Mouse (Mus musculus): ENCODE results near the gene Gm17455. TPM values are rescaled to one million over a fixed set of nuclear protein-coding genes. Genes with fewer than 3 reads are reported as not detected.

Gene Gm17455
- polyA plus RNA-seq, 1 experiment from 2014 or later, result 0.22 TPM

GRCm38 (mm10) chr10:60394936-60395335 lies 4.6 kb upstream of the Gm17455 start:
- Histone ChIP-seq H3K4me2 (no peak overlapping the region), H3K9ac (no peak overlapping the region), H3K36me3 (replicated peaks) (no peaks in the 10 kb centered on the region), H3K9me3 (replicated peaks) (no peaks in the 10 kb centered on the region), H3K27me3 (no peaks in the 10 kb centered on the region), H3K27ac (replicated peaks) (no peak overlapping the region), H3K4me1 (replicated peaks) (peaks cover 3% of the 10 kb centered on the region; the same call in 1 of the 2 replicates), H3K4me3 (replicated peaks) (no peak overlapping the region)
- ATAC-seq (ENCODE audit: insufficient read depth), result no peak
- 59% methylated on average over 7 of the region's 7 CpGs for WGBS (ENCODE audit: insufficient replicate concordance)

GRCm38 (mm10) chr10:60395605-60396004 lies 3.9 kb upstream of the Gm17455 start:
- 43% methylated on average over 5 of the region's 5 CpGs for WGBS (ENCODE audit: insufficient replicate concordance)
- H3K27me3 ChIP-seq, result no peaks in the 10 kb centered on the region
- H3K9ac ChIP-seq, result no peak overlapping the region
- H3K4me2 ChIP-seq, result no peak overlapping the region
- H3K36me3 ChIP-seq (replicated peaks), result no peaks in the 10 kb centered on the region
- no peak overlapping the region for H3K27ac ChIP-seq (replicated peaks)
- no peak for ATAC-seq (ENCODE audit: insufficient read depth)
- peaks cover 3% of the 10 kb centered on the region; the same call in 1 of the 2 replicates for H3K4me1 ChIP-seq (replicated peaks)
- no peaks in the 10 kb centered on the region for H3K9me3 ChIP-seq (replicated peaks)
- no peak overlapping the region for H3K4me3 ChIP-seq (replicated peaks)

GRCm38 (mm10) chr10:60398051-60398814 lies 1.3 kb upstream of the Gm17455 start:
- Histone ChIP-seq H3K4me1 (replicated peaks) (no peaks in the 10 kb centered on the region), H3K27me3 (no peaks in the 10 kb centered on the region), H3K36me3 (replicated peaks) (no peaks in the 10 kb centered on the region), H3K9ac (no peak overlapping the region), H3K9me3 (replicated peaks) (no peaks in the 10 kb centered on the region), H3K4me2 (no peak overlapping the region), H3K4me3 (replicated peaks) (no peak overlapping the region), H3K27ac (replicated peaks) (no peak overlapping the region)
- no peak for ATAC-seq (ENCODE audit: insufficient read depth)
- WGBS (ENCODE audit: insufficient replicate concordance), result 63% methylated on average over 10 of the region's 10 CpGs

- Histone ChIP-seq H3K4me3 (replicated peaks) (no peak overlapping the region), H3K36me3 (replicated peaks) (no peaks in the 10 kb centered on the region), H3K27ac (replicated peaks) (no peak overlapping the region), H3K4me1 (replicated peaks) (no peaks in the 10 kb centered on the region), H3K27me3 (no peaks in the 10 kb centered on the region), H3K9me3 (replicated peaks) (no peaks in the 10 kb centered on the region), H3K9ac (no peak overlapping the region), H3K4me2 (no peak overlapping the region)
- ATAC-seq (ENCODE audit: insufficient read depth), result no peak
- 62% methylated on average over 11 of the region's 11 CpGs for WGBS (ENCODE audit: insufficient replicate concordance)
Measured at GRCm38 (mm10) chr10:60400507-60401295, 1.2 kb downstream of the Gm17455 start.

GRCm38 (mm10) chr10:60405460-60406177 lies 6.1 kb downstream of the Gm17455 start:
- ATAC-seq (ENCODE audit: insufficient read depth), result no peak
- no peaks in the 10 kb centered on the region for H3K4me1 ChIP-seq (replicated peaks)
- H3K4me2 ChIP-seq, result no peak overlapping the region
- no peak overlapping the region for H3K27ac ChIP-seq (replicated peaks)
- WGBS (ENCODE audit: insufficient replicate concordance), result 52% methylated on average over 7 of the region's 7 CpGs
- no peaks in the 10 kb centered on the region for H3K9me3 ChIP-seq (replicated peaks)
- H3K36me3 ChIP-seq (replicated peaks), result no peaks in the 10 kb centered on the region
- H3K27me3 ChIP-seq, result peaks cover 7% of the 10 kb centered on the region
- H3K9ac ChIP-seq, result no peak overlapping the region
- no peak overlapping the region for H3K4me3 ChIP-seq (replicated peaks)

GRCm38 (mm10) chr10:60407831-60408230 lies 8.3 kb downstream of the Gm17455 start:
- Histone ChIP-seq H3K4me2 (no peak overlapping the region), H3K27me3 (peaks cover 7% of the 10 kb centered on the region), H3K4me3 (replicated peaks) (no peak overlapping the region), H3K36me3 (replicated peaks) (no peaks in the 10 kb centered on the region), H3K27ac (replicated peaks) (no peak overlapping the region), H3K9ac (no peak overlapping the region), H3K9me3 (replicated peaks) (no peaks in the 10 kb centered on the region), H3K4me1 (replicated peaks) (no peaks in the 10 kb centered on the region)
- no peak for ATAC-seq (ENCODE audit: insufficient read depth)
- 3% methylated on average over 5 of the region's 5 CpGs for WGBS (ENCODE audit: insufficient replicate concordance)

GRCm38 (mm10) chr10:60411794-60412193 lies 12.3 kb downstream of the Gm17455 start:
- H3K36me3 ChIP-seq (replicated peaks), result no peaks in the 10 kb centered on the region

GRCm38 (mm10) chr10:60413756-60414155 lies 14.2 kb downstream of the Gm17455 start:
- ATAC-seq (ENCODE audit: insufficient read depth), result no peak
- 41% methylated on average over 2 of the region's 2 CpGs for WGBS (ENCODE audit: insufficient replicate concordance)

More at GRCm38 (mm10) chr10:60411794-60412193, 12.3 kb downstream of the Gm17455 start:
- no peak overlapping the region for H3K4me3 ChIP-seq (replicated peaks)
- no peaks in the 10 kb centered on the region for H3K9me3 ChIP-seq (replicated peaks)
- 24% methylated on average over 5 of the region's 5 CpGs for WGBS (ENCODE audit: insufficient replicate concordance)
- no peak overlapping the region for H3K4me2 ChIP-seq
- H3K9ac ChIP-seq, result no peak overlapping the region
- no peak for ATAC-seq (ENCODE audit: insufficient read depth)
- H3K27me3 ChIP-seq, result peaks cover 7% of the 10 kb centered on the region
- H3K27ac ChIP-seq (replicated peaks), result no peak overlapping the region
- no peaks in the 10 kb centered on the region for H3K4me1 ChIP-seq (replicated peaks)

GRCm38 (mm10) chr10:60417041-60417440 lies 17.5 kb downstream of the Gm17455 start:
- no peaks in the 10 kb centered on the region for H3K4me1 ChIP-seq (replicated peaks)
- H3K4me2 ChIP-seq, result no peak overlapping the region
- H3K4me3 ChIP-seq (replicated peaks), result no peak overlapping the region
- H3K9ac ChIP-seq, result no peak overlapping the region
- H3K27me3 ChIP-seq, result no peaks in the 10 kb centered on the region; the same call in 1 of the 2 replicates
- 60% methylated on average over 2 of the region's 2 CpGs for WGBS (ENCODE audit: insufficient replicate concordance)
- ATAC-seq (ENCODE audit: insufficient read depth), result no peak
- no peak overlapping the region for H3K27ac ChIP-seq (replicated peaks)
- H3K36me3 ChIP-seq (replicated peaks), result no peaks in the 10 kb centered on the region
- H3K9me3 ChIP-seq (replicated peaks), result no peaks in the 10 kb centered on the region

More at GRCm38 (mm10) chr10:60413756-60414155, 14.2 kb downstream of the Gm17455 start:
- Histone ChIP-seq H3K27ac (replicated peaks) (no peak overlapping the region), H3K27me3 (peaks cover 2% of the 10 kb centered on the region; the same call in 1 of the 2 replicates), H3K36me3 (replicated peaks) (no peaks in the 10 kb centered on the region), H3K4me3 (replicated peaks) (no peak overlapping the region), H3K9ac (no peak overlapping the region), H3K4me1 (replicated peaks) (no peaks in the 10 kb centered on the region), H3K4me2 (no peak overlapping the region), H3K9me3 (replicated peaks) (no peaks in the 10 kb centered on the region)

- no peaks in the 10 kb centered on the region for H3K36me3 ChIP-seq (replicated peaks)
- H3K9me3 ChIP-seq (replicated peaks), result no peaks in the 10 kb centered on the region
- H3K27ac ChIP-seq (replicated peaks), result no peak overlapping the region
- no peak for ATAC-seq (ENCODE audit: insufficient read depth)
- no peak overlapping the region for H3K4me3 ChIP-seq (replicated peaks)
- H3K9ac ChIP-seq, result no peak overlapping the region
- no peaks in the 10 kb centered on the region for H3K27me3 ChIP-seq
- no peaks in the 10 kb centered on the region for H3K4me1 ChIP-seq (replicated peaks)
- 4% methylated on average over 3 of the region's 3 CpGs for WGBS (ENCODE audit: insufficient replicate concordance)
- H3K4me2 ChIP-seq, result no peak overlapping the region
Measured at GRCm38 (mm10) chr10:60418137-60418536, 18.6 kb downstream of the Gm17455 start.

GRCm38 (mm10) chr10:60419624-60420023 lies 20.1 kb downstream of the Gm17455 start:
- Histone ChIP-seq H3K27ac (replicated peaks) (no peak overlapping the region), H3K27me3 (no peaks in the 10 kb centered on the region), H3K4me3 (replicated peaks) (no peak overlapping the region), H3K9ac (no peak overlapping the region), H3K36me3 (replicated peaks) (no peaks in the 10 kb centered on the region), H3K4me1 (replicated peaks) (no peaks in the 10 kb centered on the region), H3K9me3 (replicated peaks) (no peaks in the 10 kb centered on the region), H3K4me2 (no peak overlapping the region)
- no peak for ATAC-seq (ENCODE audit: insufficient read depth)
- WGBS (ENCODE audit: insufficient replicate concordance), result 16% methylated on average over 4 of the region's 4 CpGs

All from liver, embryonic 15.5 days (tissue).